Mouse (Mus musculus) intestine, postnatal 0 days (tissue): ENCODE measurements at regions not wholly inside any gene's neighbourhood (a gene's known extent, or its start where the extent isn't known, plus 50 kb on each side); places are given as distances from the start of the nearest gene placed in this dataset.

Source experiments
- ATAC-seq: fragments of 200-750 bp; cut with Nextera tagmentation; 2 replicates; pipeline ENCODE4 v1.8.0; 2017; ENCODE audit warnings: mild to moderate bottlenecking, moderate TSS enrichment, moderate library complexity
- H3K27ac ChIP-seq: fragments of 300-500 bp; sonication (generic); 2 replicates; pipeline ENCODE4 v1.5.1; 2014; ENCODE audit warnings: mild to moderate bottlenecking, low read depth, low read length, moderate library complexity
- H3K27me3 ChIP-seq: fragments of 300-500 bp; sonication (generic); replicated peaks from 2 replicates; pipeline ENCODE4 v1.6.1; 2014; ENCODE audit warnings: low read length, mixed read lengths; ENCODE audit not compliant: control insufficient read depth, insufficient read depth
- H3K36me3 ChIP-seq: fragments of 300-500 bp; sonication (generic); 2 replicates; pipeline ENCODE4 v1.6.1; 2014; ENCODE audit warnings: mild to moderate bottlenecking, moderate library complexity; ENCODE audit not compliant: control insufficient read depth, insufficient read depth
- H3K4me1 ChIP-seq: fragments of 300-500 bp; sonication (generic); replicated peaks from 2 replicates; pipeline ENCODE4 v1.6.1; 2014; ENCODE audit warnings: antibody characterized with exemption, low read length, mixed read lengths; ENCODE audit not compliant: control insufficient read depth, insufficient read depth
- H3K4me2 ChIP-seq: fragments of 300-500 bp; sonication (generic); replicated peaks from 2 replicates; pipeline ENCODE4 v1.6.1; 2014; ENCODE audit warnings: low read depth, mild to moderate bottlenecking, moderate library complexity
- H3K4me3 ChIP-seq: fragments of 300-500 bp; sonication (generic); 2 replicates; pipeline ENCODE4 v1.5.1; 2014; ENCODE audit warnings: low read depth, low read length
- H3K9ac ChIP-seq: fragments of 300-500 bp; sonication (generic); 2 replicates; pipeline ENCODE4 v1.6.1; 2014; ENCODE audit warnings: mild to moderate bottlenecking, low read depth, low read length
- H3K9me3 ChIP-seq: fragments of 300-500 bp; sonication (generic); 2 replicates; pipeline ENCODE4 v1.6.1; 2016; ENCODE audit warnings: mixed run types; ENCODE audit not compliant: control insufficient read depth
- CTCF ChIP-seq: sonication (generic); IDR thresholded peaks from 2 replicates; pipeline ENCODE4 v1.5.1; 2016; ENCODE audit warnings: low read depth, mild to moderate bottlenecking, control low read depth, antibody characterized with exemption, moderate library complexity
- WGBS: fragments of 180-500 bp; shearing (Covaris S2); extraction: QIAGEN DNeasy Blood & Tissue Kit; methylation state at CpG from one replicate; pipeline ENCODE4 v1.1.7; 2014; 5-methylcytosine and 5-hydroxymethylcytosine counted together

GRCm38 (mm10) chr3:134115007-134115406, 121.3 kb upstream of the Cxxc4 start:
- TF ChIP-seq CTCF: no peak
- no peak overlapping the region for H3K4me3 ChIP-seq
- H3K27me3 ChIP-seq: no peaks in the 10 kb centered on the region
- no peak overlapping the region for H3K27ac ChIP-seq
- 98% methylated on average over 4 of the region's 4 CpGs for WGBS
- no peaks in the 10 kb centered on the region for H3K4me1 ChIP-seq
- H3K36me3 ChIP-seq: no peaks in the 10 kb centered on the region
- no peak for ATAC-seq
- no peak overlapping the region for H3K9ac ChIP-seq
- H3K4me2 ChIP-seq: no peak overlapping the region
- no peaks in the 10 kb centered on the region for H3K9me3 ChIP-seq

- no peak overlapping the region for H3K9ac ChIP-seq
- H3K9me3 ChIP-seq: no peaks in the 10 kb centered on the region
- no peak overlapping the region for H3K4me2 ChIP-seq
- TF ChIP-seq CTCF: peak; percentile 29
- H3K4me1 ChIP-seq: no peaks in the 10 kb centered on the region
- 77% methylated on average over 4 of the region's 4 CpGs for WGBS
- no peak for ATAC-seq
- no peak overlapping the region for H3K4me3 ChIP-seq
- no peaks in the 10 kb centered on the region for H3K36me3 ChIP-seq
- H3K27me3 ChIP-seq: no peaks in the 10 kb centered on the region
- no peak overlapping the region for H3K27ac ChIP-seq
These were observed 117.4 kb upstream of the Cxxc4 start for GRCm38 (mm10) chr3:134118898-134119297.

GRCm38 (mm10) chr3:134124982-134125381, 111.3 kb upstream of the Cxxc4 start:
- no peak for ATAC-seq
- H3K27ac ChIP-seq: no peak overlapping the region
- no peak overlapping the region for H3K4me3 ChIP-seq
- H3K27me3 ChIP-seq: no peaks in the 10 kb centered on the region
- no peak overlapping the region for H3K4me2 ChIP-seq
- H3K9ac ChIP-seq: no peak overlapping the region
- no peaks in the 10 kb centered on the region for H3K9me3 ChIP-seq
- H3K4me1 ChIP-seq: no peaks in the 10 kb centered on the region
- H3K36me3 ChIP-seq: no peaks in the 10 kb centered on the region
- TF ChIP-seq CTCF: no peak

GRCm38 (mm10) chr3:134130412-134130811, 105.9 kb upstream of the Cxxc4 start:
- Histone ChIP-seq H3K27ac (no peak overlapping the region), H3K4me3 (no peak overlapping the region), H3K9ac (no peak overlapping the region), H3K4me1 (no peaks in the 10 kb centered on the region), H3K9me3 (no peaks in the 10 kb centered on the region), H3K27me3 (no peaks in the 10 kb centered on the region), H3K4me2 (no peak overlapping the region), H3K36me3 (no peaks in the 10 kb centered on the region)
- ATAC-seq: no peak
- no peak for TF ChIP-seq CTCF
- WGBS: 58% methylated on average over 3 of the region's 3 CpGs

GRCm38 (mm10) chr3:134145251-134145650, 91.0 kb upstream of the Cxxc4 start:
- Histone ChIP-seq H3K4me3 (no peak overlapping the region), H3K27me3 (no peaks in the 10 kb centered on the region), H3K4me2 (no peak overlapping the region), H3K27ac (no peak overlapping the region), H3K9ac (no peak overlapping the region), H3K36me3 (no peaks in the 10 kb centered on the region), H3K4me1 (peaks cover 6% of the 10 kb centered on the region; the same call in 1 of the 2 replicates), H3K9me3 (no peaks in the 10 kb centered on the region)
- TF ChIP-seq CTCF: no peak
- ATAC-seq: no peak
- 38% methylated on average over 7 of the region's 7 CpGs for WGBS

GRCm38 (mm10) chr3:134145935-134146334, 90.3 kb upstream of the Cxxc4 start:
- Histone ChIP-seq H3K27me3 (no peaks in the 10 kb centered on the region), H3K4me3 (no peak overlapping the region), H3K9me3 (no peaks in the 10 kb centered on the region), H3K36me3 (no peaks in the 10 kb centered on the region), H3K9ac (no peak overlapping the region), H3K4me1 (peaks cover 6% of the 10 kb centered on the region; the same call in 1 of the 2 replicates), H3K4me2 (no peak overlapping the region), H3K27ac (no peak overlapping the region)
- TF ChIP-seq CTCF: no peak
- no peak for ATAC-seq
- WGBS: 88% methylated on average over 3 of the region's 3 CpGs
